Mouse (Mus musculus): Measurements from ENCODE around the gene Pmepa1. TPM values are rescaled to one million over a fixed set of nuclear protein-coding genes. Genes with fewer than 3 reads are reported as not detected.

Pmepa1 gene
- total RNA-seq, 2 experiments from 2014 or later: 43.3 to 56.9 TPM

- no peak for DNase-seq (ENCODE audit: low spot score in 2 of 2)
- intact Hi-C loops (cut with DNase I): loop anchor here (10.0 kb wide), 2 partner anchors 1115 to 1725 kb away; no protein-coding TSS in a partner anchor
Observed at GRCm38 (mm10) chr2:173180026-173180425, 96.3 kb downstream of the Pmepa1 start.

GRCm38 (mm10) chr2:173179046-173179445 lies 97.3 kb downstream of the Pmepa1 start:
- intact Hi-C loops (cut with DNase I): no loop called here

GRCm38 (mm10) chr2:173177951-173178350 lies 98.4 kb downstream of the Pmepa1 start:
- intact Hi-C loops (cut with DNase I): no loop called here
- no peak for DNase-seq (ENCODE audit: low spot score in 2 of 2)

More at GRCm38 (mm10) chr2:173179046-173179445, 97.3 kb downstream of the Pmepa1 start:
- no peak for DNase-seq (ENCODE audit: low spot score in 2 of 2)

- DNase-seq (ENCODE audit: low spot score in 2 of 2): no peak
Observed at GRCm38 (mm10) chr2:173177481-173177880, 98.9 kb downstream of the Pmepa1 start.

GRCm38 (mm10) chr2:173175703-173176102 lies 100.6 kb downstream of the Pmepa1 start:
- DNase-seq (ENCODE audit: low spot score in 2 of 2): no peak
- intact Hi-C loops (cut with DNase I): no loop called here

More at GRCm38 (mm10) chr2:173177481-173177880, 98.9 kb downstream of the Pmepa1 start:
- intact Hi-C loops (cut with DNase I): no loop called here

GRCm38 (mm10) chr2:173174569-173174968 lies 101.8 kb downstream of the Pmepa1 start:
- DNase-seq (ENCODE audit: low spot score in 2 of 2): no peak
- intact Hi-C loops (cut with DNase I): no loop called here

Other genes with a start within 250 kb of the Pmepa1 start
- not detected for gene Ctcfl, start 157.0 kb downstream of the Pmepa1 start, total RNA-seq (2021)
- not detected for gene Pck1, start 123.5 kb downstream of the Pmepa1 start, total RNA-seq (2021)
- not detected for gene Zbp1, start 57.6 kb downstream of the Pmepa1 start, total RNA-seq (2021)
- not detected for gene 1700021F07Rik, start 246.1 kb upstream of the Pmepa1 start, total RNA-seq (2021)

Measured in left cerebral cortex, postnatal 14 days (tissue).